Mouse (Mus musculus): ENCODE results near the gene Klhdc9. TPM values are rescaled to one million over a fixed set of nuclear protein-coding genes. Genes with fewer than 3 reads are reported as not detected.

The Klhdc9 gene
- total and polyA plus RNA-seq, 2 experiments from 2014 or later = 4.0 to 6.4 TPM

GRCm38 (mm10) chr1:171319748-171320147 lies 40.9 kb downstream of the Klhdc9 start:
- H3K4me2 ChIP-seq (ENCODE audit: low read depth, low read length, poor library complexity, severe bottlenecking) = no peak overlapping the region
- no peak for TF ChIP-seq CTCF (IDR thresholded peaks at IDR 0.05)
- H3K4me3 ChIP-seq (ENCODE audit: low read depth, low read length) = no peak overlapping the region
- no peak overlapping the region for H3K9ac ChIP-seq (replicated peaks; ENCODE audit: low read length, poor library complexity, severe bottlenecking)
- no peaks in the 10 kb centered on the region for H3K9me3 ChIP-seq (ENCODE audit: low read length)
- ATAC-seq (ENCODE audit: low FRiP score) (no peak), DNase-seq (ENCODE audit: low spot score) (no peak)
- no peaks in the 10 kb centered on the region for H3K4me1 ChIP-seq (ENCODE audit: insufficient read depth, low read length)
- no peak overlapping the region for H3K27ac ChIP-seq (ENCODE audit: low read depth, low read length)
- no peaks in the 10 kb centered on the region for H3K27me3 ChIP-seq (ENCODE audit: insufficient read depth, low read length)
- 12% methylated on average over 7 of the region's 7 CpGs for WGBS
- no peaks in the 10 kb centered on the region for H3K36me3 ChIP-seq (ENCODE audit: insufficient read depth, low read length)

- Histone ChIP-seq H3K9ac (replicated peaks; ENCODE audit: low read length, poor library complexity, severe bottlenecking) (no peak overlapping the region), H3K36me3 (ENCODE audit: insufficient read depth, low read length) (no peaks in the 10 kb centered on the region), H3K27me3 (ENCODE audit: insufficient read depth, low read length) (no peaks in the 10 kb centered on the region), H3K4me2 (ENCODE audit: low read depth, low read length, poor library complexity, severe bottlenecking) (no peak overlapping the region), H3K4me1 (ENCODE audit: insufficient read depth, low read length) (no peaks in the 10 kb centered on the region), H3K27ac (ENCODE audit: low read depth, low read length) (no peak overlapping the region), H3K9me3 (ENCODE audit: low read length) (no peaks in the 10 kb centered on the region), H3K4me3 (ENCODE audit: low read depth, low read length) (no peak overlapping the region)
- no peak for TF ChIP-seq CTCF (IDR thresholded peaks at IDR 0.05)
- ATAC-seq (ENCODE audit: low FRiP score) = no peak
- DNase-seq (ENCODE audit: low spot score) = no peak
- 63% methylated on average over 2 of the region's 2 CpGs for WGBS
Measured at GRCm38 (mm10) chr1:171309321-171309720, 51.3 kb downstream of the Klhdc9 start.

Other genes with a start within 250 kb of the Klhdc9 start
- gene Cfap126, start 246.9 kb downstream of the Klhdc9 start, total RNA-seq (2014; rRNA removed) = 0.38 and 1.5 TPM in 2 replicates
- gene Cfap126, start 246.9 kb downstream of the Klhdc9 start, polyA plus RNA-seq (2015; fragmentation: Nextera tagmentation; extraction: Ambion mirVana) = 6.0 and 8.1 TPM in 2 replicates
- 263 TPM in 2 replicates for gene Sdhc, start 210.2 kb downstream of the Klhdc9 start, total RNA-seq (2014; rRNA removed)
- 313 and 326 TPM in 2 replicates for gene Sdhc, start 210.2 kb downstream of the Klhdc9 start, polyA plus RNA-seq (2015; fragmentation: Nextera tagmentation; extraction: Ambion mirVana)
- 0.49 and 0.90 TPM in 2 replicates for gene Mpz, start 210.1 kb downstream of the Klhdc9 start, total RNA-seq (2014; rRNA removed)
- 0.63 and 0.67 TPM in 2 replicates for gene Mpz, start 210.1 kb downstream of the Klhdc9 start, polyA plus RNA-seq (2015; fragmentation: Nextera tagmentation; extraction: Ambion mirVana)
- gene Pcp4l1, start 164.5 kb downstream of the Klhdc9 start, total RNA-seq (2014; rRNA removed) = 16.9 and 22.1 TPM in 2 replicates
- 24.1 and 29.1 TPM in 2 replicates for gene Pcp4l1, start 164.5 kb downstream of the Klhdc9 start, polyA plus RNA-seq (2015; fragmentation: Nextera tagmentation; extraction: Ambion mirVana)
- gene Nr1i3, start 146.8 kb downstream of the Klhdc9 start, total RNA-seq (2014; rRNA removed) = 0.11 TPM in 1 of 2 replicates, not detected in the other
- 0.19 and 0.23 TPM in 2 replicates for gene Nr1i3, start 146.8 kb downstream of the Klhdc9 start, polyA plus RNA-seq (2015; fragmentation: Nextera tagmentation; extraction: Ambion mirVana)
- gene Tomm40l, start 138.3 kb downstream of the Klhdc9 start, total RNA-seq (2014; rRNA removed) = 49.8 and 57.6 TPM in 2 replicates
- 33.9 and 44.6 TPM in 2 replicates for gene Tomm40l, start 138.3 kb downstream of the Klhdc9 start, polyA plus RNA-seq (2015; fragmentation: Nextera tagmentation; extraction: Ambion mirVana)
- gene Apoa2, start 135.7 kb downstream of the Klhdc9 start, total RNA-seq (2014; rRNA removed) = 3.7 TPM in 1 of 2 replicates, not detected in the other
- gene Apoa2, start 135.7 kb downstream of the Klhdc9 start, polyA plus RNA-seq (2015; fragmentation: Nextera tagmentation; extraction: Ambion mirVana) = 5.2 and 7.2 TPM in 2 replicates
- 21.3 and 25.9 TPM in 2 replicates for gene Fcer1g, start 126.4 kb downstream of the Klhdc9 start, total RNA-seq (2014; rRNA removed)
- gene Fcer1g, start 126.4 kb downstream of the Klhdc9 start, polyA plus RNA-seq (2015; fragmentation: Nextera tagmentation; extraction: Ambion mirVana) = 30.5 and 31.1 TPM in 2 replicates
- gene Adamts4, start 110.4 kb downstream of the Klhdc9 start, total RNA-seq (2014; rRNA removed) = 5.2 and 8.2 TPM in 2 replicates
- gene Adamts4, start 110.4 kb downstream of the Klhdc9 start, polyA plus RNA-seq (2015; fragmentation: Nextera tagmentation; extraction: Ambion mirVana) = 3.4 and 4.2 TPM in 2 replicates
- gene Ndufs2, start 109.4 kb downstream of the Klhdc9 start, total RNA-seq (2014; rRNA removed) = 224 and 230 TPM in 2 replicates
- 221 and 244 TPM in 2 replicates for gene Ndufs2, start 109.4 kb downstream of the Klhdc9 start, polyA plus RNA-seq (2015; fragmentation: Nextera tagmentation; extraction: Ambion mirVana)
- gene B4galt3, start 90.5 kb downstream of the Klhdc9 start, total RNA-seq (2014; rRNA removed) = 77.0 and 94.9 TPM in 2 replicates
- 109 and 110 TPM in 2 replicates for gene B4galt3, start 90.5 kb downstream of the Klhdc9 start, polyA plus RNA-seq (2015; fragmentation: Nextera tagmentation; extraction: Ambion mirVana)
- 36.5 and 45.9 TPM in 2 replicates for gene Ppox, start 79.6 kb downstream of the Klhdc9 start, total RNA-seq (2014; rRNA removed)
- 31.3 and 32.6 TPM in 2 replicates for gene Ppox, start 79.6 kb downstream of the Klhdc9 start, polyA plus RNA-seq (2015; fragmentation: Nextera tagmentation; extraction: Ambion mirVana)
- gene Usp21, start 72.8 kb downstream of the Klhdc9 start, total RNA-seq (2014; rRNA removed) = 59.5 and 65.9 TPM in 2 replicates
- gene Usp21, start 72.8 kb downstream of the Klhdc9 start, polyA plus RNA-seq (2015; fragmentation: Nextera tagmentation; extraction: Ambion mirVana) = 81.0 and 82.6 TPM in 2 replicates
- gene Ufc1, start 65.8 kb downstream of the Klhdc9 start, total RNA-seq (2014; rRNA removed) = 83.7 and 87.9 TPM in 2 replicates
- 128 and 132 TPM in 2 replicates for gene Ufc1, start 65.8 kb downstream of the Klhdc9 start, polyA plus RNA-seq (2015; fragmentation: Nextera tagmentation; extraction: Ambion mirVana)
- gene Dedd, start 31.7 kb downstream of the Klhdc9 start, total RNA-seq (2014; rRNA removed) = 29.8 and 42.1 TPM in 2 replicates
- gene Dedd, start 31.7 kb downstream of the Klhdc9 start, polyA plus RNA-seq (2015; fragmentation: Nextera tagmentation; extraction: Ambion mirVana) = 38.9 and 40.3 TPM in 2 replicates
- gene Nit1, start 15.2 kb downstream of the Klhdc9 start, total RNA-seq (2014; rRNA removed) = 42.5 and 44.0 TPM in 2 replicates
- gene Nit1, start 15.2 kb downstream of the Klhdc9 start, polyA plus RNA-seq (2015; fragmentation: Nextera tagmentation; extraction: Ambion mirVana) = 45.2 and 46.6 TPM in 2 replicates
- gene Pfdn2, start 15.1 kb downstream of the Klhdc9 start, total RNA-seq (2014; rRNA removed) = 17.3 and 18.4 TPM in 2 replicates
- 139 and 155 TPM in 2 replicates for gene Pfdn2, start 15.1 kb downstream of the Klhdc9 start, polyA plus RNA-seq (2015; fragmentation: Nextera tagmentation; extraction: Ambion mirVana)
- 4.7 and 9.3 TPM in 2 replicates for gene Nectin4, start 9.3 kb upstream of the Klhdc9 start, total RNA-seq (2014; rRNA removed)
- 4.8 TPM in 2 replicates for gene Nectin4, start 9.3 kb upstream of the Klhdc9 start, polyA plus RNA-seq (2015; fragmentation: Nextera tagmentation; extraction: Ambion mirVana)
- 0.82 and 1.1 TPM in 2 replicates for gene Arhgap30, start 28.2 kb upstream of the Klhdc9 start, total RNA-seq (2014; rRNA removed)
- gene Arhgap30, start 28.2 kb upstream of the Klhdc9 start, polyA plus RNA-seq (2015; fragmentation: Nextera tagmentation; extraction: Ambion mirVana) = 0.75 and 0.81 TPM in 2 replicates
- 134 and 156 TPM in 2 replicates for gene Usf1, start 50.5 kb upstream of the Klhdc9 start, total RNA-seq (2014; rRNA removed)
- gene Usf1, start 50.5 kb upstream of the Klhdc9 start, polyA plus RNA-seq (2015; fragmentation: Nextera tagmentation; extraction: Ambion mirVana) = 160 and 167 TPM in 2 replicates
- gene Tstd1, start 58.1 kb upstream of the Klhdc9 start, total RNA-seq (2014; rRNA removed) = not detected in 2 replicates
- 3.1 and 3.9 TPM in 2 replicates for gene Tstd1, start 58.1 kb upstream of the Klhdc9 start, polyA plus RNA-seq (2015; fragmentation: Nextera tagmentation; extraction: Ambion mirVana)
- gene F11r, start 76.7 kb upstream of the Klhdc9 start, total RNA-seq (2014; rRNA removed) = 6.6 and 9.2 TPM in 2 replicates
- 7.6 and 8.9 TPM in 2 replicates for gene F11r, start 76.7 kb upstream of the Klhdc9 start, polyA plus RNA-seq (2015; fragmentation: Nextera tagmentation; extraction: Ambion mirVana)
- 9.4 and 14.7 TPM in 2 replicates for gene Alyref2, start 142.7 kb upstream of the Klhdc9 start, total RNA-seq (2014; rRNA removed)
- gene Alyref2, start 142.7 kb upstream of the Klhdc9 start, polyA plus RNA-seq (2015; fragmentation: Nextera tagmentation; extraction: Ambion mirVana) = 22.1 and 22.2 TPM in 2 replicates
- gene Itln1, start 174.5 kb upstream of the Klhdc9 start, total RNA-seq (2014; rRNA removed) = not detected in 2 replicates
- not detected in 2 replicates for gene Itln1, start 174.5 kb upstream of the Klhdc9 start, polyA plus RNA-seq (2015; fragmentation: Nextera tagmentation; extraction: Ambion mirVana)
- not detected in 2 replicates for gene Cd244a, start 198.4 kb upstream of the Klhdc9 start, total RNA-seq (2014; rRNA removed)
- gene Cd244a, start 198.4 kb upstream of the Klhdc9 start, polyA plus RNA-seq (2015; fragmentation: Nextera tagmentation; extraction: Ambion mirVana) = not detected in 2 replicates
- 0.19 and 0.66 TPM in 2 replicates for gene Ly9, start 246.6 kb upstream of the Klhdc9 start, total RNA-seq (2014; rRNA removed)
- 0.21 TPM in 1 of 2 replicates, not detected in the other for gene Ly9, start 246.6 kb upstream of the Klhdc9 start, polyA plus RNA-seq (2015; fragmentation: Nextera tagmentation; extraction: Ambion mirVana)